Mouse (Mus musculus) bone marrow macrophage, adult 2 months (primary cell): ENCODE results near the gene Diras1. TPM values are rescaled to one million over a fixed set of nuclear protein-coding genes. Genes with fewer than 3 reads are reported as not detected.
"Not testable (repeated sequence)": the region's sequence is repeated elsewhere in the genome, so short reads cannot be mapped to it uniquely, and the experiment has no call there.

Source experiments
- H3K27ac ChIP-seq: 2 replicates; pipeline ENCODE4 v1.5.1; 2012; ENCODE audit warnings: low read depth, low read length; ENCODE audit not compliant: insufficient read depth
- H3K4me1 ChIP-seq: 2 replicates; pipeline ENCODE4 v1.6.1; 2012; ENCODE audit warnings: low read length; ENCODE audit not compliant: control insufficient read depth, insufficient read depth
- H3K4me3 ChIP-seq: 2 replicates; pipeline ENCODE4 v1.5.1; 2012; ENCODE audit warnings: mild to moderate bottlenecking, low read length, moderate library complexity; ENCODE audit not compliant: insufficient read depth
- CTCF ChIP-seq: IDR thresholded peaks from 2 replicates; pipeline ENCODE4 v1.5.1; 2012; ENCODE audit warnings: low read depth, mild to moderate bottlenecking, low read length, moderate library complexity
- POLR2A ChIP-seq: IDR thresholded peaks from 2 replicates; pipeline ENCODE4 v1.6.1; 2012; ENCODE audit warnings: mild to moderate bottlenecking, low read depth, low read length, borderline replicate concordance
- polyA plus RNA-seq: library from polyadenylated mRNA; stranded (reverse); fragments of >200 nt; gene quantifications from 2 replicates; pipeline ENCODE4 v1.2.4, GENCODE M21; 2012; ENCODE audit not compliant: missing spikeins, insufficient read depth, insufficient read length

Diras1 gene
- polyA plus RNA-seq, 1 experiment: not detected

DNA sequence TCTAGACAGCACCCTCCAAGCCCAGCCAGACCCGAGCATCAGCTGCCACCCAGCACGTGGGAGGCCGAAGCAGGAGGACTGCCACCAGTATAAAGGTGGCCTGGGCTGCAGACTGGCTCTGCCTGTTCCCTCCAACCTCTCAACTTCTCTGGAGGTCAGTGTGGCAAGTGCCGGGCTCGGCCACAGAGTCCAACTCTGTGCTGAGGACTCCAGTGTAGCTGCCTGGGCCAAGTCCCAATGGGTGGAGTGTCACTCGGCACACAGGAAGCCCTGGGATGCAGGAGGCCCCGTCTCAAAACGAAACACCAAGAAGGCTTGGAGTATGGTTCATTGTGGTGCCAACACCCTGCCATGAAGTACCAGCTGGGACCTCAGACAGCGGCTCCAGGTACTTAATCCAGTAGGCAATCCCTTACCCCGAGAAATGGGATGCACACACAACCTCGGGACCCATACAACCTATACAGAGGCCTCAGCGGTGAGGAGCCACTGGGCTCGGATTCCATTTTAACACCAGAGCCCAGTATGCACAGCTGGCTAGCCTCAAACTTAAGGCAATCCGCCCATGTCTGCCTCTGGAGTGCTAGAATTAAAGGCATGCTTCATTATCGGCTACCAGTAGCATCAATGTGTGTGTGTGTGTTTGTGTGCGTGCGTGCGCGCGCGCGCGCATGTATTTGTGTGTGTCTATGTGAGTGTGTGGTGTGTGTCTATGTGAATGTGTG is 32.1 kb upstream of the Diras1 start:
- H3K4me1 ChIP-seq: peaks cover 8% of the 10 kb centered on the region; the same call in 1 of the 2 replicates
- H3K4me3 ChIP-seq: no peak overlapping the region
- H3K27ac ChIP-seq: no peak overlapping the region
- TF ChIP-seq CTCF: no peak
- TF ChIP-seq POLR2A: no peak

DNA sequence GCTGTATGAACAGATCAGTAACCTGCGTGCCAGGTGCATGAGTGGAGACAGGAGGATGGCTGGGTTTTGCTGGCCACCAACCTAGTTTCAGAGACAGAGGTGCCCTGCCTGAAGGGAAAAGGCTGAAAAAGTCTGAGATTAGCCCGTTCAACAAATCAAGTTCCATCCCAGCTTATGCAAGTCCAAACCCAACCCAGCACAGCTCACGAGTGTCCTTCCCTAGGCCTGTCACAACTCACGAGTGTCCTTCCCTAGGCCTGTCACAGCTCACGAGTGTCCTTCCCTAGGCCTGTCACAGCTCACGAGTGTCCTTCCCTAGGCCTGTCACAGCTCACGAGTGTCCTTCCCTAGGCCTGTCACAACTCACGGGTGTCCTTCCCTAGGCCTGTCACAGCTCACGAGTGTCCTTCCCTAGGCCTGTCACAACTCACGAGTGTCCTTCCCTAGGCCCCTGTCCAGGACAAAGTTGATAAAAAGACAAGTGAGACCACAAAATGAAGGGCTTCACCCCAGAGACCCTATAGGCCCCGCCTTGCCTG is 30.4 kb upstream of the Diras1 start:
- H3K4me3 ChIP-seq, H3K4me1 ChIP-seq, H3K27ac ChIP-seq: not testable (repeated sequence)

- Histone ChIP-seq H3K4me3 (no peak overlapping the region), H3K4me1 (peaks cover 6% of the 10 kb centered on the region; the same call in 1 of the 2 replicates), H3K27ac (no peak overlapping the region)
- TF ChIP-seq CTCF (no peak), POLR2A (no peak)
Observed at GRCm38 (mm10) chr10:81055169-81055568, 29.7 kb upstream of the Diras1 start.

- TF ChIP-seq CTCF (no peak), POLR2A (no peak)
- Histone ChIP-seq H3K4me3 (no peak overlapping the region), H3K27ac (no peak overlapping the region), H3K4me1 (no peaks in the 10 kb centered on the region)
Observed at GRCm38 (mm10) chr10:81052577-81052976, 27.1 kb upstream of the Diras1 start.

GRCm38 (mm10) chr10:81051133-81051532 is 25.7 kb upstream of the Diras1 start:
- H3K27ac ChIP-seq: no peak overlapping the region
- TF ChIP-seq POLR2A (no peak), CTCF (no peak)
- no peaks in the 10 kb centered on the region for H3K4me1 ChIP-seq
- H3K4me3 ChIP-seq: no peak overlapping the region

DNA sequence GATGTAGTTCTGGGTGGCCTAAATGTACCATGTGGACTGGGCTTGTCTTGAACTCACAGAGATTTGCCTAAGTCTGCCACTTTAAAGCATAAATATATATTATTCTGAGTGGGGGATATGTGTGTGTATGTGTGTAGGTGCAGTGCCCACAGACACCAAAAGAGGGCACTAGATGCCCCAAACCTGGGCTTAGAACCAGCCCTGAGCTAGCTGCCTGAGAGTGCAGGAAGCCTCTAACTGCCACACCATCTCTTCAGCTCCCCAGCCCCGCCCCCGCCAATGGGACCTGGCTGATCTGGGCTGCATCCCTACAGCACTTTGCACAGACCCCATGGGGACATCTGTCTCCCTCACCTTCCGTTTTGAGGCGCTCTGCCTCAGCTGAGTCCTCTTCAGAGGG is 25.2 kb upstream of the Diras1 start:
- no peak for TF ChIP-seq POLR2A
- no peak; the same call in 1 of the 2 replicates for TF ChIP-seq CTCF
- Histone ChIP-seq H3K27ac (no peak overlapping the region), H3K4me1 (no peaks in the 10 kb centered on the region), H3K4me3 (no peak overlapping the region)

GRCm38 (mm10) chr10:81045246-81045645 is 19.8 kb upstream of the Diras1 start:
- not testable (repeated sequence) for H3K4me3 ChIP-seq, H3K4me1 ChIP-seq, H3K27ac ChIP-seq

DNA sequence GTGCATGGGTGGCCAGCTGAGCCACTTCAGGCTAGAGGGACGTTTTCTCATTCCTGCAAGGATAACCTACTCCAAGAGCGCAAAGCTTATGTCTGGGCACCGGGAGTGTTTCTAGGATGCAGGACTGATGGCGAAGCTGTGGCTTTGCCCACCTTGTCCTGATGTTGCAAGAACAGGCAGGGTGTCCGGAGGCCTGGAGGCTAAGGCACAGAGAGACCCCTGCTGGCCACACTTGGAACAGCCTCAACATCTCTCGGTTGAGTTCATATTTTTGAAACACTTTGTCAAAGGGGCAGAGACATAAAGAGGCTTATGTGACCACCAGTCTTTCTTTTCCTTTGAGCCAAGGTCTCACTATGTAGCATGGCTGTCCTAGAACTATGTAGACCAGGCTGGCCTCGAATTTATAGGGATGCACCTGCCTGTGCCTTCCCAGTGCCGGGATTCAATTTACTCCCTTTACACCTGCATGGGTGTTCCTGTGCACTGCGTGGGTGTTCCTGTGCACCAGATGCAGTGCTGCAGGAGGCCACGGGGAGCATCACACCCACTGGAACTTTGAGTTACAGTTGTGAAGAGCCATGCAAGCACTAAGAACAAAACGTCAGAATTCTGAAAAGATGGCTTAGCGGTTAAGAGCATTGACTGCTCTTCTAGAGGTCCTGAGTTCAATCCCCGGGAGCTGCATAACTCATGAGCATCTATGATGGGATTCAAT is 16.2 kb upstream of the Diras1 start:
- TF ChIP-seq CTCF (peak; percentile 86), POLR2A (no peak)
- no peaks in the 10 kb centered on the region for H3K4me1 ChIP-seq
- H3K27ac ChIP-seq: no peak overlapping the region
- no peak overlapping the region for H3K4me3 ChIP-seq

- peak within 1 kb of the TSS; percentile 37 for H3K27ac ChIP-seq
- no peaks in the 10 kb centered on the region for H3K4me1 ChIP-seq
- peak within 1 kb of the TSS; percentile 75 for H3K4me3 ChIP-seq
- TF ChIP-seq CTCF (no peak), POLR2A (no peak)
Observed at GRCm38 (mm10) chr10:81036988-81037580, 11.6 kb upstream of the Diras1 start, which contains the start of gene Slc39a3. Slc39a3 (minus strand) TSS chr10:81037426.

- H3K4me1 ChIP-seq: no peaks in the 10 kb centered on the region
- H3K27ac ChIP-seq: no peak overlapping the region
- no peak overlapping the region for H3K4me3 ChIP-seq
- TF ChIP-seq CTCF (no peak), POLR2A (no peak)
Observed at GRCm38 (mm10) chr10:81036251-81036650, 10.8 kb upstream of the Diras1 start.

DNA sequence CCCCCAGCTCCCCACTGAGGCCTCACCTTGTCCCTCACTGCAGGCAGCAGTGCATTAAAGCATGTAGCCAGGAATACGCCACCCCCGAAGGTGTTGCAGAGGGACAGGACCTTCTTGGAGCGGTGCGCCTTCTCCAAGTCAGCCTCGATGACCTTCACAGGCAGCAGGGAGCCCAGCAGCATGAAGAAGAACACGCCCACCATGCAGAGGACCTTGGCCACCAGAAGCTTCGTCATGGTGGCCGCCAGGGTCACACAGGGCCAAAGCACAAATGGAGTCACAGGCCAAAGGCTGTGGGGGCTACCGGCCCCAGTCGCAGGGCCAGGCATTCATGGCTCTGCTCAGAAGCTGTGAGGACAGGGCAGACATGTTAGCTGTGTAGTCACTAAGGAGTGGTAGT is 8.1 kb upstream of the Diras1 start:
- no peak overlapping the region for H3K27ac ChIP-seq
- H3K4me3 ChIP-seq: no peak overlapping the region
- TF ChIP-seq CTCF: no peak
- TF ChIP-seq POLR2A: no peak
- H3K4me1 ChIP-seq: no peaks in the 10 kb centered on the region
